Mouse (Mus musculus) lung, embryonic 15.5 days (tissue): ENCODE data around the gene Spryd7. TPM values are rescaled to one million over a fixed set of nuclear protein-coding genes. Genes with fewer than 3 reads are reported as not detected.

Source experiments
- polyA plus RNA-seq: library from polyadenylated mRNA; unstranded; fragments of >200 nt; fragmentation: Nextera tagmentation; extraction: Ambion mirVana; gene quantifications from 2 replicates; pipeline ENCODE4 v1.2.1, GENCODE M21; 2015

Spryd7 gene
- polyA plus RNA-seq, 1 experiment from 2014 or later, result 19.7 TPM

Other genes starting within 250 kb of the Spryd7 start
- 0.88 and 1.1 TPM in 2 replicates for gene Arl11, start 247.1 kb downstream of the Spryd7 start, polyA plus RNA-seq
- gene Ebpl, start 196.4 kb downstream of the Spryd7 start, polyA plus RNA-seq, result 8.6 and 8.7 TPM in 2 replicates
- gene Kpna3, start 117.0 kb downstream of the Spryd7 start, polyA plus RNA-seq, result 42.3 and 42.4 TPM in 2 replicates
- gene Trim13, start 41.4 kb upstream of the Spryd7 start, polyA plus RNA-seq, result 15.7 and 17.1 TPM in 2 replicates
- 1.0 and 1.4 TPM in 2 replicates for gene Kcnrg, start 50.6 kb upstream of the Spryd7 start, polyA plus RNA-seq